Mouse (Mus musculus) cortical plate, adult 2 months (tissue): ENCODE measurements around the gene Aig1.

Experiments
- CTCF ChIP-seq: fragments of 200-500 bp; IDR thresholded peaks from 2 replicates; pipeline ENCODE4 v1.5.1; 2011; ENCODE audit warnings: mild to moderate bottlenecking, control low read depth, low read length; ENCODE audit not compliant: insufficient read depth; ENCODE audit errors: extremely low read depth
- POLR2A ChIP-seq: fragments of 200-500 bp; IDR thresholded peaks from 2 replicates; pipeline ENCODE4 v1.6.1; 2011; ENCODE audit warnings: mild to moderate bottlenecking, low read length, control low read depth; ENCODE audit not compliant: insufficient read depth; ENCODE audit errors: extremely low read depth

DNA sequence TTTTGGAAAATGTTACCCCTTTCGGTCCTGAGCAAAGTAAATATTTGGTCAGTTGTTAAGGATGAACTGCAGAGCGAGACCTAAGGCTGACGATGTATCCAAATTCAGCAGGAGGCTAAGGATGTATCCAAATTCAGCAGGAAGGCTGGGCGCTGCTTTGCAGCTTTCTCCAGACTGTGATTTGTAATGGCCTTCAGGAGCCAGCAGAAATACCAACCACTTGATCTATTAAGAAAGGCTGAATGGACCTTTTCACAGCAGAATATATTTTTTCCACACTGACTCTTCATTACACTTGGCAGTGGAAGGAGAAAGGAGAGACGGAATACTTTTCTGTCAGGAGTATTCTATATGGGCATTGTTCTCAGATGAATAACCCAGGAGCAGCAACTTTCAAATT, 115.0 kb downstream of the Aig1 start:
- TF ChIP-seq CTCF (no peak), POLR2A (no peak)
